18 mouse cellular contexts compared by ENCODE assay signal in the genomic region with DNA sequence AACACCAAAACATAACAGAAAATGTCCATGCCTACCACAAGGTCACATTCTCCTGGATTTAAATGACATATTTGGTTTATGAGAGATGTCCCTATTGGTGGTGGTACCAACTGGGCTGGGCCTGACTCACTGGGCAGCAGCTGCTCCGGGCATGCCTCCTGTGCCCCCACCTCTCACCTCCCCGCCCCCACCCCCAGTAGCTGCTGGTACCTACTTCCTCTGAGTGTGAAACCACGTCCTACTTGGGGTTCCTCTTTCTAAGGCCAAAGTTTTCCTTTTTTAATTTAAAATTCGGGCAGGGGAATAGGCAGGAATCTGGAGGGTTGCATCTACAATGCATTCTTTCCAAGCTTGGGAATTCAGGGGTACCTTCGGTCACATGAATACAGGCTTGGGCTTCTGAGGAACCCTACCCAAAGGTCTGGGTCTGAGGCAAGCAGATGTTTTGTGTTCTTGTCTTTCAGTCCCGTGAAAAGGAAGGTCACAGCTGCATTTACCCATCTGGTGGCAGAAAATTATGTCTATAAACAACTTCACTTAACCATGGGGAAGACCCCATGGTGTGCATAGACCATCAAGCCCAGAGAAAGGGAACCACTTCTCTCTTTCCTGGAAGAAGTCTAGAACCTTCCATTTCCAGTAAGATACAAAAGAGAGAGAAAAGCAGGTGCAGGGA. TPM values are rescaled to one million over a fixed set of nuclear protein-coding genes. Genes with fewer than 3 reads are reported as not detected.
DNase-seq lines count a peak whose midpoint lies in the region; ATAC-seq and TF ChIP-seq lines count a peak whose summit lies in the region.
"Had no signal": no experiment of that assay in that cellular context is flagged by ENCODE, and none has a peak within 500 bp of the region (broad histone marks: within the 10 kb centered on the region; RNA-seq: fewer than 3 reads in every experiment).

No protein-coding gene starts in this region.

- H3K9me3 ChIP-seq in hindbrain, embryonic 10.5 days, result no peaks in the 10 kb centered on the region
- H3K9me3 ChIP-seq: forebrain, embryonic 10.5 days; stomach, embryonic 15.5 days had no signal

- H3K4me3 ChIP-seq in spleen, adult 2 months (ENCODE audit: extremely low read depth, insufficient read depth, insufficient read length), result no peak overlapping the region
- no peak overlapping the region for H3K4me3 ChIP-seq in small intestine, adult 2 months (ENCODE audit: low read depth, low read length)
- no peak overlapping the region for H3K4me3 ChIP-seq in hindbrain, embryonic 10.5 days
- H3K4me3 ChIP-seq: forebrain, embryonic 10.5 days; stomach, embryonic 15.5 days had no signal

- DNase-seq in spleen, adult 2 months (ENCODE audit: low read depth in 1 of 2, low spot score in 2 of 2), result peak in 1 of 2 experiments; percentile 60
- DNase-seq in spleen, postnatal 14 days (ENCODE audit: low spot score in 2 of 2), result no peak
- peak; percentile 65 for DNase-seq in induced T-regulatory cell, adult 2 months (ENCODE audit: low read depth)
- no peak for DNase-seq in hindbrain, embryonic 10.5 days (ENCODE audit: low spot score)
- DNase-seq in urinary bladder, postnatal 36 days (ENCODE audit: low spot score in 2 of 2), result no peak
- DNase-seq: cerebellum, adult 11-12 months; gastrocnemius, postnatal 14 days; layer of hippocampus, postnatal 36 days; left cerebral cortex, postnatal 4 days; lung, postnatal 36 days; retina, postnatal 1 day had no signal

- no peak for TF ChIP-seq POLR2A in spleen, adult 2 months (IDR thresholded peaks at IDR 0.05; ENCODE audit: low read depth, low read length)
- TF ChIP-seq POLR2A in small intestine, adult 2 months (IDR thresholded peaks at IDR 0.05; ENCODE audit: low read depth, low read length), result no peak

- peaks cover 26% of the 10 kb centered on the region for H3K36me3 ChIP-seq in spleen, adult 2 months (ENCODE audit: control insufficient read depth, insufficient read depth, low read length)
- no peaks in the 10 kb centered on the region for H3K36me3 ChIP-seq in small intestine, adult 2 months (ENCODE audit: control insufficient read depth, insufficient read depth, low read length)
- H3K36me3 ChIP-seq in hindbrain, embryonic 10.5 days, result peaks cover 6% of the 10 kb centered on the region; the same call in 1 of the 2 replicates
- H3K36me3 ChIP-seq: forebrain, embryonic 10.5 days; stomach, embryonic 15.5 days had no signal

- no peaks in the 10 kb centered on the region for H3K27me3 ChIP-seq in spleen, adult 2 months (ENCODE audit: control insufficient read depth, insufficient read depth, low read length)
- no peaks in the 10 kb centered on the region for H3K27me3 ChIP-seq in small intestine, adult 2 months (ENCODE audit: control insufficient read depth, insufficient read depth, low read length)
- no peaks in the 10 kb centered on the region for H3K27me3 ChIP-seq in hindbrain, embryonic 10.5 days (ENCODE audit: insufficient read depth, poor library complexity, severe bottlenecking)
- H3K27me3 ChIP-seq: stomach, embryonic 15.5 days had no signal

- peak overlapping the region; percentile 91 for H3K27ac ChIP-seq in spleen, adult 2 months (ENCODE audit: insufficient read depth, low read length)
- peak overlapping the region; percentile 35; the same call in 1 of the 2 replicates for H3K27ac ChIP-seq in small intestine, adult 2 months (ENCODE audit: insufficient read depth, low read depth, low read length)
- no peak overlapping the region for H3K27ac ChIP-seq in hindbrain, embryonic 10.5 days
- H3K27ac ChIP-seq: forebrain, embryonic 10.5 days; liver, embryonic 14.5 days; stomach, embryonic 15.5 days had no signal

- TF ChIP-seq CTCF in spleen, adult 2 months (IDR thresholded peaks at IDR 0.05; ENCODE audit: extremely low read depth, insufficient read depth, insufficient read length, insufficient replicate concordance), result no peak
- TF ChIP-seq CTCF in small intestine, adult 2 months (IDR thresholded peaks at IDR 0.05; ENCODE audit: extremely low read depth, insufficient read length, insufficient replicate concordance, low read depth, low read length), result no peak

- WGBS in spleen, adult 2 months, result 10% methylated on average over 6 of the region's 6 CpGs
- 62% methylated on average over 6 of the region's 6 CpGs for WGBS in small intestine, adult 2 months
- 80% methylated on average over 6 of the region's 6 CpGs for WGBS in hindbrain, embryonic 10.5 days

- ATAC-seq in CD4-positive, CD25-positive, alpha-beta regulatory T cell, adult 4 months, result peak; percentile 27
- ATAC-seq in megakaryocyte-erythroid progenitor cell, adult 5-6 weeks (replicated peaks; ENCODE audit: low FRiP score, low TSS enrichment, poor library complexity, severe bottlenecking), result no peak
- ATAC-seq: midbrain, embryonic 16.5 days had no signal

- H3K4me1 ChIP-seq in spleen, adult 2 months (ENCODE audit: control insufficient read depth, insufficient read depth, insufficient read length), result peaks cover 34% of the 10 kb centered on the region; the same call in 1 of the 2 replicates
- H3K4me1 ChIP-seq in small intestine, adult 2 months (ENCODE audit: control insufficient read depth, insufficient read depth, insufficient read length, low read length), result no peaks in the 10 kb centered on the region
- peaks cover 9% of the 10 kb centered on the region; the same call in 1 of the 2 replicates for H3K4me1 ChIP-seq in hindbrain, embryonic 10.5 days (replicated peaks)
- H3K4me1 ChIP-seq: stomach, embryonic 15.5 days had no signal

RNA-seq across cellular contexts. Expression of gene Pik3cd, which starts 37.2 kb away (rescaled TPM):
- polyA plus RNA-seq in spleen, adult 2 months (2012; rRNA removed), result 104 and 124 TPM in 2 replicates
- polyA plus RNA-seq in CD4-positive, CD25-positive, alpha-beta regulatory T cell, adult 4 months (2017; shearing (Covaris generic)), result 100 to 1,000 TPM; 102 to 179 TPM
- 7.0 and 11.7 TPM in 2 replicates for polyA plus RNA-seq in small intestine, adult 2 months (2012; rRNA removed)
- 10.4 and 17.2 TPM in 2 replicates for polyA plus RNA-seq in hindbrain, embryonic 10.5 days (2016; fragmentation: Nextera tagmentation; extraction: Ambion mirVana)
- total RNA-seq in megakaryocyte-erythroid progenitor cell, adult 5-6 weeks (2014; fragmentation: Nextera tagmentation), result 29.6 and 39.7 TPM in 2 replicates
- total RNA-seq in megakaryocyte-erythroid progenitor cell, adult 5-6 weeks (2017), result 14.1 and 17.9 TPM in 2 replicates
